Mouse (Mus musculus) lung, postnatal 0 days (tissue): Measurements from ENCODE around the gene Pbx1.

Experiments used
- CTCF ChIP-seq: IDR thresholded peaks from 2 replicates; pipeline ENCODE4 v1.5.1; 2016; ENCODE audit warnings: antibody characterized with exemption, mild to moderate bottlenecking
- EP300 ChIP-seq: IDR thresholded peaks from 2 replicates; pipeline ENCODE4 v1.6.1; 2016; ENCODE audit warnings: antibody characterized with exemption, mild to moderate bottlenecking, control low read depth

- no peak for TF ChIP-seq CTCF
- TF ChIP-seq EP300 = no peak
Measured at GRCm38 (mm10) chr1:168323436-168324108, 108.5 kb downstream of the Pbx1 start.
